Mouse (Mus musculus) E14TG2a.4 (cell line): ENCODE results near the gene 1700028J19Rik.
"Not testable (repeated sequence)": the region's sequence is repeated elsewhere in the genome, so short reads cannot be mapped to it uniquely, and the experiment has no call there.

Experiments used
- CTCF ChIP-seq: conservative IDR thresholded peaks from 2 replicates; pipeline ENCODE4 v1.5.1; 2014; ENCODE audit warnings: low read length
- NANOG ChIP-seq: IDR thresholded peaks from 2 replicates; pipeline ENCODE4 v1.6.1; 2014; ENCODE audit warnings: borderline replicate concordance, low read length, mixed read lengths

DNA sequence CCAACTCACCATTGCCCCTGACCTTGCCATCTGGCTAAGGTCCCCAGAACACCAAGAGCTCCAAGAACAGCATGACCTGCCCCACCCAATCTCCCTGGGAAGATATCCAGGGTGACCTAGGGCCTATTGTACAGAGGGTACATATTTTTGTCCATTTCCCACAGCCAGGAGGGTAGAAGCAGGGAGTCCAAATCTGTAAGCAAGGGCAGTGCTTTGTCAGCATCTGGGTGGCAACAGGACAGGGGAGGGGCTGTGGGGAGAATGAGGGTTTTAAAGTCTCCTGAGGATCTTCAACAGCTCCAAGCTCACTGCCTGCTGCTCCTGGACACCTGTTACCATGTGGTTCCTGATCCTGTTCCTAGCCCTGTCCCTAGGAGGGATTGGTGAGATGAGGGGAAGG lies 58.6 kb downstream of the 1700028J19Rik start, which contains the start of gene Klk1b24:
- TF ChIP-seq CTCF, NANOG: not testable (repeated sequence)
